Mouse (Mus musculus) midbrain, postnatal 0 days (tissue): ENCODE results near the gene Cmya5. TPM values are rescaled to one million over a fixed set of nuclear protein-coding genes. Genes with fewer than 3 reads are reported as not detected.

Source experiments
- ATAC-seq: fragments of 200-750 bp; cut with Nextera tagmentation; 2 replicates; pipeline ENCODE4 v1.8.0; 2017; ENCODE audit warnings: moderate number of reproducible peaks, mild to moderate bottlenecking, moderate TSS enrichment, moderate library complexity; ENCODE audit not compliant: low FRiP score
- DNase-seq: peaks from one replicate; pipeline ENCODE4 v3.0.0-alpha.2; 2015; ENCODE audit warnings: low spot score
- H3K27ac ChIP-seq: fragments of 300-500 bp; sonication (generic); 2 replicates; pipeline ENCODE4 v1.5.1; 2014; ENCODE audit warnings: low read depth, mild to moderate bottlenecking, low read length, mixed read lengths
- H3K27me3 ChIP-seq: fragments of 300-500 bp; sonication (generic); 2 replicates; pipeline ENCODE4 v1.6.1; 2014; ENCODE audit warnings: low read length, control low read depth, mixed read lengths; ENCODE audit not compliant: insufficient read depth
- H3K36me3 ChIP-seq: fragments of 300-500 bp; sonication (generic); 2 replicates; pipeline ENCODE4 v1.6.1; 2014; ENCODE audit warnings: low read length, control low read depth, mixed read lengths; ENCODE audit not compliant: insufficient read depth
- H3K4me1 ChIP-seq: fragments of 300-500 bp; sonication (generic); 2 replicates; pipeline ENCODE4 v1.6.1; 2014; ENCODE audit warnings: mild to moderate bottlenecking, control low read depth, antibody characterized with exemption, low read length, mixed read lengths; ENCODE audit not compliant: insufficient read depth
- H3K4me2 ChIP-seq: fragments of 300-500 bp; sonication (generic); 2 replicates; pipeline ENCODE4 v1.6.1; 2014; ENCODE audit warnings: low read depth, mild to moderate bottlenecking, low read length, mixed read lengths; ENCODE audit not compliant: poor library complexity, severe bottlenecking
- H3K4me3 ChIP-seq: fragments of 300-500 bp; sonication (generic); 2 replicates; pipeline ENCODE4 v1.5.1; 2014; ENCODE audit warnings: low read depth, mild to moderate bottlenecking, low read length, moderate library complexity
- H3K9ac ChIP-seq: fragments of 300-500 bp; sonication (generic); replicated peaks from 2 replicates; pipeline ENCODE4 v1.6.1; 2014; ENCODE audit warnings: mild to moderate bottlenecking, low read length, moderate library complexity, mixed read lengths; ENCODE audit not compliant: poor library complexity, severe bottlenecking
- H3K9me3 ChIP-seq: fragments of 300-500 bp; sonication (generic); 2 replicates; pipeline ENCODE4 v1.6.1; 2016; ENCODE audit warnings: low read length, control low read depth
- CTCF ChIP-seq: IDR thresholded peaks from 2 replicates; pipeline ENCODE4 v1.5.1; 2016; ENCODE audit warnings: antibody characterized with exemption, mild to moderate bottlenecking
- WGBS: fragments of 180-500 bp; shearing (Covaris S2); extraction: QIAGEN DNeasy Blood & Tissue Kit; methylation state at CpG from one replicate; pipeline ENCODE4 v1.1.7; 2014; 5-methylcytosine and 5-hydroxymethylcytosine counted together
- polyA plus RNA-seq: library from polyadenylated mRNA; unstranded; fragments of >200 nt; fragmentation: Nextera tagmentation; extraction: Ambion mirVana; gene quantifications from 2 replicates; pipeline ENCODE4 v1.2.1, GENCODE M21; 2015
- total RNA-seq: library from RNA; depleted of rRNA; stranded (reverse); fragments of >200 nt; gene quantifications from 2 replicates; pipeline ENCODE4 v1.2.3, GENCODE M21; 2014

The Cmya5 gene
- total and polyA plus RNA-seq, 2 experiments from 2014 or later, result 0.16 to 0.71 TPM

GRCm38 (mm10) chr13:93080859-93081258 lies 63.7 kb downstream of the Cmya5 start:
- Histone ChIP-seq H3K27me3 (no peaks in the 10 kb centered on the region), H3K36me3 (no peaks in the 10 kb centered on the region), H3K27ac (no peak overlapping the region), H3K4me1 (no peaks in the 10 kb centered on the region), H3K9ac (no peak overlapping the region), H3K4me3 (no peak overlapping the region), H3K4me2 (no peak overlapping the region), H3K9me3 (0 out of 2 replicates have a peak, but pooled peaks cover 3% of the 10 kb centered on the region)
- TF ChIP-seq CTCF, result no peak
- no peak for DNase-seq
- 93% methylated on average over 2 of the region's 2 CpGs for WGBS
- ATAC-seq, result no peak

DNA sequence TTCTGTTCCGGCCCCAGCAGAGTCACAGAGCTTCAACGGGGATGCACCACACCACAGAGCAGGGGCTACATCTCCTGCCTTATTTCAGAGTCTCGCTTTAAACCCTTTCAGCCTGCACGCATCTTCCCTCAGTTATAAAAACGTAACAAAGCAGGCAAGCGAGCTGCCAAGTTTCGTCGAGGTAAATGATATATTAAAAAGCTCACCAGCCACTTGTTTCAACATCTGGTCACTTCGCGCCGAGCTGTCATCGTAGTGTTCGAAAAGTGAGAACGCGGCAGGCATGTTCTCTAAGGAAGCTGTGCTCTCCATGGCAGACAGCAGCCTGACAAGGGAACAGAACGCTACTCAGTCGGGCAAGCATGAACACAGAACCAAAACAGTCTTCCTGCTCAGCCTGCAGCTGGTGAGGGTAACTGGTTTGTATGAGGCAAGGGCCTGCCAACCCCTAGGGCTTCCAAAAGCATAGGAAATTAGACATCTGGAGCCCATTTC lies 70.3 kb downstream of the Cmya5 start:
- TF ChIP-seq CTCF, result no peak
- WGBS, result 51% methylated on average over 17 of the region's 17 CpGs
- Histone ChIP-seq H3K4me2 (peak overlapping the region; percentile 22; the same call in 1 of the 2 replicates), H3K4me1 (peaks cover 3% of the 10 kb centered on the region; the same call in 1 of the 2 replicates), H3K27me3 (no peaks in the 10 kb centered on the region), H3K4me3 (no peak overlapping the region), H3K27ac (no peak overlapping the region), H3K9me3 (0 out of 2 replicates have a peak, but pooled peaks cover 3% of the 10 kb centered on the region), H3K9ac (no peak overlapping the region), H3K36me3 (no peaks in the 10 kb centered on the region)
- ATAC-seq (0 out of 2 replicates have a peak, but pooled peaks have one; percentile 29), DNase-seq (peak; percentile 29)

GRCm38 (mm10) chr13:93073595-93073994 lies 70.9 kb downstream of the Cmya5 start:
- no peaks in the 10 kb centered on the region for H3K36me3 ChIP-seq
- 27% methylated on average over 2 of the region's 2 CpGs for WGBS
- 0 out of 2 replicates have a peak, but pooled peaks cover 3% of the 10 kb centered on the region for H3K9me3 ChIP-seq
- H3K4me3 ChIP-seq, result no peak overlapping the region
- no peak overlapping the region for H3K27ac ChIP-seq
- H3K4me2 ChIP-seq, result no peak overlapping the region
- H3K9ac ChIP-seq, result no peak overlapping the region
- no peaks in the 10 kb centered on the region for H3K27me3 ChIP-seq
- no peak for TF ChIP-seq CTCF
- peaks cover 3% of the 10 kb centered on the region; the same call in 1 of the 2 replicates for H3K4me1 ChIP-seq
- peak; percentile 54 for DNase-seq
- ATAC-seq, result no peak

DNA sequence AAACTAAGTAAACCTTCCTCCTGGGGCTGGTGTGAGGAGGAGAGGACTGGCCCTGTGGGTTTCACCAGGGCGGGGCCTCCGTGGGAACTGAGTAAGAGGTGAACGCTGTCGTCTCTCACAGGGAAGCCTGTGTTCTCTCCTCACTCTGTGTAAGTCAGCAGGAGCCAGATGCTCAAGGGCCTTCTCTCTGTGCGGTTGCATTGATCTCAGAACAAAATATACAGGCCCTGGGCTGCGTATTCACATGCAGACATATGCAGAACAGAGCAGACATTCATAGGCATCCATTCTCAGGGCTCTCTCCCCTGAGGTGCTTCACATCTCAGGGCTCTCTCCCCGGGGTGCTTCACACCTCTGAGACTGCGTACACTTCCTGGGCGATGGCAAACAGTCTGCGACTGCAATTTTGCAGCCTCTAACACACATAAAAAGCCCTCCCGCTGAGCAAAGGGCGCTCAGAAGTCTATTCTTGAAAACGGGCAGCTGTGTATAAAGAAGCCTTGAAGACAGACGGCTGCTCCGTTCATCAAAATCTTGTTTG lies 71.6 kb downstream of the Cmya5 start:
- DNase-seq (peak; percentile 30), ATAC-seq (peak; percentile 68)
- 13% methylated on average over 15 of the region's 15 CpGs for WGBS
- Histone ChIP-seq H3K36me3 (no peaks in the 10 kb centered on the region), H3K4me3 (no peak overlapping the region), H3K4me2 (peak overlapping the region; percentile 23), H3K27me3 (no peaks in the 10 kb centered on the region), H3K9ac (no peak overlapping the region), H3K27ac (peak overlapping the region; percentile 57; the same call in 1 of the 2 replicates), H3K9me3 (0 out of 2 replicates have a peak, but pooled peaks cover 3% of the 10 kb centered on the region), H3K4me1 (peaks cover 3% of the 10 kb centered on the region; the same call in 1 of the 2 replicates)
- no peak for TF ChIP-seq CTCF

GRCm38 (mm10) chr13:93070406-93070805 lies 74.1 kb downstream of the Cmya5 start:
- WGBS, result 51% methylated on average over 8 of the region's 8 CpGs
- H3K36me3 ChIP-seq, result no peaks in the 10 kb centered on the region
- H3K27me3 ChIP-seq, result no peaks in the 10 kb centered on the region
- no peak overlapping the region for H3K9ac ChIP-seq
- TF ChIP-seq CTCF, result no peak
- H3K4me1 ChIP-seq, result peaks cover 3% of the 10 kb centered on the region; the same call in 1 of the 2 replicates
- DNase-seq, result peak; percentile 5
- no peak overlapping the region for H3K4me2 ChIP-seq
- no peak overlapping the region for H3K4me3 ChIP-seq
- ATAC-seq, result no peak
- H3K9me3 ChIP-seq, result no peaks in the 10 kb centered on the region
- H3K27ac ChIP-seq, result no peak overlapping the region

DNA sequence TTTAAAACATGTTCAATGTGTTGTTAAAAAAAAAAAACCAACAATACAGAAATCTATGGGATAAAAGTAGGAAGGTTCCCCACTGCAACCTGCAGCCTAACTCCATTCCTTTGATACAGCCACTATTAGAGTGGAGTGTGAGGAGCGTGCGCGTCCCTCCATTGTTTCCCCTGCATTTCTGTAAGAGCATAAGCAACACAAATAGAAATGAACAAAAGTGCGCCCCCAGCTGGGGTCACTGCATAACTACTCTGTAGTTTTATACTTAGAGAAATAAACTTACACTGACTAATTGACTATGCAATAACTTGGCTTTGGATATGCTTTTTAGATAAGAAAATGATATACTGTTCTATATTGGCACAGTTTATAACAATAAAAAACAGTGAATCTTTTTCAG lies 75.0 kb downstream of the Cmya5 start:
- DNase-seq, result peak; percentile 47
- Histone ChIP-seq H3K27me3 (no peaks in the 10 kb centered on the region), H3K4me2 (no peak overlapping the region), H3K9me3 (no peaks in the 10 kb centered on the region), H3K9ac (no peak overlapping the region), H3K36me3 (no peaks in the 10 kb centered on the region), H3K27ac (no peak overlapping the region), H3K4me1 (peaks cover 3% of the 10 kb centered on the region; the same call in 1 of the 2 replicates), H3K4me3 (no peak overlapping the region)
- peak; percentile 52 for TF ChIP-seq CTCF
- WGBS, result 57% methylated on average over 4 of the region's 4 CpGs
- ATAC-seq, result no peak
